Mouse (Mus musculus) bone marrow macrophage, adult 2 months (primary cell): ENCODE data around the gene Gemin2. TPM values are rescaled to one million over a fixed set of nuclear protein-coding genes. Genes with fewer than 3 reads are reported as not detected.

Experiments
- H3K27ac ChIP-seq: 2 replicates; pipeline ENCODE4 v1.5.1; 2012; ENCODE audit warnings: low read depth, low read length; ENCODE audit not compliant: insufficient read depth
- H3K4me1 ChIP-seq: 2 replicates; pipeline ENCODE4 v1.6.1; 2012; ENCODE audit warnings: low read length; ENCODE audit not compliant: control insufficient read depth, insufficient read depth
- H3K4me3 ChIP-seq: 2 replicates; pipeline ENCODE4 v1.5.1; 2012; ENCODE audit warnings: mild to moderate bottlenecking, low read length, moderate library complexity; ENCODE audit not compliant: insufficient read depth
- CTCF ChIP-seq: IDR thresholded peaks from 2 replicates; pipeline ENCODE4 v1.5.1; 2012; ENCODE audit warnings: low read depth, mild to moderate bottlenecking, low read length, moderate library complexity
- POLR2A ChIP-seq: IDR thresholded peaks from 2 replicates; pipeline ENCODE4 v1.6.1; 2012; ENCODE audit warnings: mild to moderate bottlenecking, low read depth, low read length, borderline replicate concordance
- polyA plus RNA-seq: library from polyadenylated mRNA; stranded (reverse); fragments of >200 nt; gene quantifications from 2 replicates; pipeline ENCODE4 v1.2.4, GENCODE M21; 2012; ENCODE audit not compliant: missing spikeins, insufficient read depth, insufficient read length

Gemin2 gene
- polyA plus RNA-seq, 1 experiment: 6.3 TPM

GRCm38 (mm10) chr12:59074052-59074451 is 60.9 kb downstream of the Gemin2 start:
- Histone ChIP-seq H3K4me1 (peaks cover 4% of the 10 kb centered on the region), H3K27ac (no peak overlapping the region), H3K4me3 (no peak overlapping the region)
- no peak for TF ChIP-seq CTCF
- TF ChIP-seq POLR2A: no peak

- TF ChIP-seq CTCF (no peak), POLR2A (no peak)
- Histone ChIP-seq H3K27ac (no peak overlapping the region), H3K4me3 (no peak overlapping the region), H3K4me1 (peaks cover 4% of the 10 kb centered on the region)
These were observed 63.8 kb downstream of the Gemin2 start for GRCm38 (mm10) chr12:59076996-59077395.

DNA sequence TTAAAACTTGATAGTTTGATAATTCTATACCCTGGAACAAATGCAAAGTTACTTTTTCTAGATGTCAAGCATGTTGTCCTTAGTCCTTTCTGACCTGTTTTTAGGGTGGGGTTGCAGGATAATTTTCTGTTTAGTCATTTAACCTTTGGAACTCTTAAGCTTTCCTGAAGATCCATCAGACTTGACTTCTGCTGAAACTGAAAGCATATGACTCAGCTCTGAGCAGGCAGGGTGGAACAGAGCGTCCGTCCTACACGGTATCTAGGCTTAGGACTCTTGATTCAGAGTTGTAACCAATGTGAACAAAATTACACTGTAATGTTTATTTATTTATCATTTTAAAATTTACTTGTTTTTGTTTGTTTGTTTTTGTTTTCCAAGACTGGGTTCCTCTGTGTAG is 64.7 kb downstream of the Gemin2 start:
- Histone ChIP-seq H3K27ac (no peak overlapping the region), H3K4me3 (no peak overlapping the region), H3K4me1 (peaks cover 4% of the 10 kb centered on the region)
- no peak for TF ChIP-seq POLR2A

Other genes with a start within 250 kb of the Gemin2 start
- gene Sec23a, start 1.4 kb upstream of the Gemin2 start, polyA plus RNA-seq: 13.0 and 15.5 TPM in 2 replicates
- 88.0 and 90.6 TPM in 2 replicates for gene Trappc6b, start 48.1 kb downstream of the Gemin2 start, polyA plus RNA-seq
- gene Pnn, start 53.5 kb downstream of the Gemin2 start, polyA plus RNA-seq: 81.7 and 114 TPM in 2 replicates
- 154 and 168 TPM in 2 replicates for gene Mia2, start 82.4 kb downstream of the Gemin2 start, polyA plus RNA-seq
- gene Fbxo33, start 206.3 kb downstream of the Gemin2 start, polyA plus RNA-seq: 46.0 and 50.9 TPM in 2 replicates